Mouse (Mus musculus) C2C12 (cell line): Measurements from ENCODE around the gene Uqcr10.

Source experiments
- CEBPB ChIP-seq: IDR thresholded peaks from one replicate; pipeline ENCODE4 v1.6.1; 2011; ENCODE audit warnings: low read depth, mild to moderate bottlenecking, control low read depth, moderate library complexity
- CTCF ChIP-seq: IDR thresholded peaks from one replicate; pipeline ENCODE4 v1.5.1; 2011; ENCODE audit not compliant: control insufficient read depth, insufficient read depth, insufficient read length
- MAX ChIP-seq: IDR thresholded peaks from one replicate; pipeline ENCODE4 v1.6.1; 2011; ENCODE audit warnings: mild to moderate bottlenecking, control low read depth
- MYOD1 ChIP-seq: IDR thresholded peaks from one replicate; pipeline ENCODE4 v1.6.1; 2011; ENCODE audit warnings: low read depth; ENCODE audit not compliant: control insufficient read depth, insufficient read length

GRCm38 (mm10) chr11:4661324-4661723 lies 42.8 kb downstream of the Uqcr10 start:
- TF ChIP-seq CTCF (no peak), MAX (no peak), MYOD1 (no peak), CEBPB (peak; percentile 66)
